Mouse (Mus musculus): ENCODE results near the gene Hddc3. TPM values are rescaled to one million over a fixed set of nuclear protein-coding genes. Genes with fewer than 3 reads are reported as not detected.

Hddc3 gene
- total and polyA plus RNA-seq, 3 experiments: 2.6 to 12.6 (median 5.5) TPM

DNA sequence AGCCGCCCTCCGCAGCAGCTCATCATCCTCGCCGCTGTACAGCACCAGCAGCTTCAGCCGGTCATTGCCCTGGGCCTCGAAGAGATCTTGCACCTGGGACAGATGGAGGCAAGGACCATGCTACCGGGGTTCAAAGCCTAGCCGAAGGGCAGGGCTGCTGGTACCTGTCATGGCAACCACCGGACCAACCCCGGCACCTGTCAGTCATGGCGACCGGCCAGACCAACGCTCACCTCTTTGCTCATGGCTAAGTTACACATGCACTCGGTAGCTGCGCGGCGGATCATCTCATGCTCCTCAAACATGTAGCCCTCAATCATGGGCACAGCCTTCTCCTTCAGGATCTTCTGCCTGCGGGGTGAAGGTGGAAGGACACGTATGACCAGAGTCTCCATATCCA, 16.8 kb upstream of the Hddc3 start:
- H3K9ac ChIP-seq (ENCODE audit: insufficient read depth, low read depth): no peak overlapping the region
- dilution Hi-C loops (cut with MboI; ENCODE audit: extremely low pct_ligation_motif_present, extremely low pct_unique_long_range_greater_than_20kb, low sequenced_read_pairs) (no loop called here), in situ Hi-C loops (cut with MboI; ENCODE audit: low pct_ligation_motif_present, low pct_unique_long_range_greater_than_20kb, low sequenced_read_pairs) (no loop called here)
- no peaks in the 10 kb centered on the region for H3K27me3 ChIP-seq (replicated peaks)
- H3K36me3 ChIP-seq (replicated peaks in 1 of 2; ENCODE audit: control insufficient read depth in 1 of 2, insufficient read depth in 1 of 2, low read length in 1 of 2): peaks cover 55 to 66% of the 10 kb centered on the region in 2 experiments
- H3K79me2 ChIP-seq (replicated peaks; ENCODE audit: control insufficient read depth, extremely low read depth, insufficient read depth, poor library complexity, severe bottlenecking): peaks cover 12% of the 10 kb centered on the region
- no peak for DNase-seq (ENCODE audit: extremely low read depth)
- no peaks in the 10 kb centered on the region for H3K9me3 ChIP-seq (replicated peaks; ENCODE audit: low read length)
- TF ChIP-seq NRF1 (IDR thresholded peaks at IDR 0.05; ENCODE audit: low read depth, low read length) (no peak), ZMIZ1 (IDR thresholded peaks at IDR 0.05; ENCODE audit: low read depth, low read length) (no peak), SIN3A (IDR thresholded peaks at IDR 0.05; ENCODE audit: low read length) (no peak), MAFK (IDR thresholded peaks at IDR 0.05; ENCODE audit: insufficient replicate concordance, low read length) (no peak), ZC3H11A (IDR thresholded peaks at IDR 0.05; ENCODE audit: low read depth, low read length) (no peak), POLR2A (IDR thresholded peaks at IDR 0.05; ENCODE audit: low read depth, low read length) (no peak), HCFC1 (IDR thresholded peaks at IDR 0.05; ENCODE audit: low read depth, low read length) (no peak), USF1 (IDR thresholded peaks at IDR 0.05; ENCODE audit: low read depth, low read length) (no peak), JUN (IDR thresholded peaks at IDR 0.05; ENCODE audit: insufficient read depth, low read depth, low read length) (no peak), CHD1 (IDR thresholded peaks at IDR 0.05; ENCODE audit: low read depth, low read length) (no peak), POLR2AphosphoS2 (IDR thresholded peaks at IDR 0.05; ENCODE audit: low read depth, low read length) (no peak), IRF4 (IDR thresholded peaks at IDR 0.05; ENCODE audit: low read depth, low read length) (no peak), SMC3 (IDR thresholded peaks at IDR 0.05; ENCODE audit: low read depth, low read length) (no peak), TCF12 (IDR thresholded peaks at IDR 0.05; ENCODE audit: low read depth, low read length) (no peak), PAX5 (IDR thresholded peaks at IDR 0.05; ENCODE audit: low read length) (no peak)
- no peak overlapping the region for H3K27ac ChIP-seq (ENCODE audit: insufficient read depth, low read depth)
- no peak overlapping the region for H3K4me3 ChIP-seq (replicated peaks in 1 of 3; ENCODE audit: low read depth in 2 of 3, low read length in 2 of 3, poor library complexity in 1 of 3)
- peaks cover 3 to 18% of the 10 kb centered on the region in 2 experiments; a peak in 3 of 4 replicates for H3K4me1 ChIP-seq (ENCODE audit: control insufficient read depth in 1 of 2, insufficient read depth in 2 of 2)
- H3K4me2 ChIP-seq (ENCODE audit: insufficient read depth, low read depth, poor library complexity, severe bottlenecking): no peak overlapping the region

DNA sequence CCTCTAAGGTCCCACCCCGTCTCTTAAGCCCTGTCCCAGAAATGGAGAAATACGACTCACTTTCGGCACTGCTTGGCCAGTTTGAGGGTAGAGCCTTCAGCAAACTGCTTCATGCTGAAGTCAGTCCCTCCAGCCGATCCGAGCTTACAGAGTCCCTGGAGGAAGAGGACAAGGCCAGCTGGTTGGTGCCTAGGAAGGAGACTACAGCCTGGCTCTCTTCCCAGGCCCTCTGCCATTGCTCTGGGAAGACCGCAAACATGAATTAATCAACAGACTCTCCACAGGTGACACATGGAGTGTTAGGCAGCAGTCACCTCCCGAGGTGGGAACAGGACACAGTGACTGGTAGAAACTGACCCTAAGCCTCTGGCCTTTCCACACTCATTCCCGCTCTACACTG, 12.6 kb upstream of the Hddc3 start:
- Histone ChIP-seq H3K36me3 (replicated peaks in 1 of 2; ENCODE audit: control insufficient read depth in 1 of 2, insufficient read depth in 1 of 2, low read length in 1 of 2) (peaks cover 91 to 96% of the 10 kb centered on the region in 2 experiments), H3K9me3 (replicated peaks; ENCODE audit: low read length) (peaks cover 15% of the 10 kb centered on the region), H3K27me3 (replicated peaks) (no peaks in the 10 kb centered on the region), H3K9ac (ENCODE audit: insufficient read depth, low read depth) (no peak overlapping the region), H3K27ac (ENCODE audit: insufficient read depth, low read depth) (no peak overlapping the region), H3K4me1 (ENCODE audit: control insufficient read depth in 1 of 2, insufficient read depth in 2 of 2) (no peaks in the 10 kb centered on the region), H3K4me2 (ENCODE audit: insufficient read depth, low read depth, poor library complexity, severe bottlenecking) (no peak overlapping the region), H3K4me3 (replicated peaks in 1 of 3; ENCODE audit: low read depth in 2 of 3, low read length in 2 of 3, poor library complexity in 1 of 3) (no peak overlapping the region), H3K79me2 (replicated peaks; ENCODE audit: control insufficient read depth, extremely low read depth, insufficient read depth, poor library complexity, severe bottlenecking) (no peaks in the 10 kb centered on the region)
- in situ Hi-C loops (cut with MboI; ENCODE audit: low pct_ligation_motif_present, low pct_unique_long_range_greater_than_20kb, low sequenced_read_pairs): no loop called here
- dilution Hi-C loops (cut with MboI; ENCODE audit: extremely low pct_ligation_motif_present, extremely low pct_unique_long_range_greater_than_20kb, low sequenced_read_pairs): no loop called here
- TF ChIP-seq E2F4 (IDR thresholded peaks at IDR 0.05; ENCODE audit: insufficient replicate concordance, low read depth, low read length): no peak
- no peak for DNase-seq (ENCODE audit: extremely low read depth)
